Mouse (Mus musculus): ENCODE results near the gene T2.

The T2 gene

GRCm38 (mm10) chr17:8461568-8461967 is 105.8 kb downstream of the T2 start:
- H3K36me3 ChIP-seq (ENCODE audit: control insufficient read depth, insufficient read depth, low read length, poor library complexity, severe bottlenecking), result no peaks in the 10 kb centered on the region
- no peaks in the 10 kb centered on the region for H3K27me3 ChIP-seq (ENCODE audit: control insufficient read depth, insufficient read depth, low read length, poor library complexity, severe bottlenecking)
- DNase-seq (ENCODE audit: low read depth, low spot score), result peak; percentile 52

DNA sequence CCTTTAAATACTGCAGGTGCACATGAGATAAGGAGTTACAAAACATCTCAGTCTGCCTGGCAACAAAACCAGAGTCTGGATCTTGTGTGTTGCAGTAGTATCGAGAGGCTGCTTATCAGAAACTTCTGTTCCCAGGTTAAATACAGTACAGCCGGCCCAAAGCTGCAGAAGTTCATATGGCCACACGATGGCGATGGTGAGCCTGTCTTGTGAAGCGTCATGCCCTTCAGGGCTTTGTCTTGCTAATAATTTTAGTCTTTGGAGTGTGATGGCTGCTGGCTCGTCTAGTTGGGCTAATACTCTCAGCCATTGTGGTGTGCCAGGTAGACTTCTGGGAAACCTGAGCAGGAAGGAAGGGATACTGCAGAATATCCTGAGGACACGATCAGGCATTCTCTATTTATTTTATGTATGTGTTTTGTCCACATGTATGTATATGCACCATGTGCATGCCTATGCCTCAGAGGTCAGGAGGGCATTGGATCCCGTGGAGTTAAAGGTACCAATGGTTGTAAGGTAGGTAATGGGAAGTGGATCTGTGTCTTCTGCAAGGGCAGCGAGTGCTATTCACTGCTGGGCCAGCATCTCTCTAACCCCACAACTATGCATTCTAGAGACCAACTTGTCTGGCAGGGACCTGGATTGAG is 107.8 kb downstream of the T2 start:
- Histone ChIP-seq H3K27me3 (ENCODE audit: control insufficient read depth, insufficient read depth, low read length, poor library complexity, severe bottlenecking) (no peaks in the 10 kb centered on the region), H3K36me3 (ENCODE audit: control insufficient read depth, insufficient read depth, low read length, poor library complexity, severe bottlenecking) (no peaks in the 10 kb centered on the region)
- DNase-seq (ENCODE audit: low read depth, low spot score), result peak; percentile 72

GRCm38 (mm10) chr17:8467771-8468170 is 112.0 kb downstream of the T2 start:
- H3K27me3 ChIP-seq (ENCODE audit: control insufficient read depth, insufficient read depth, low read length, poor library complexity, severe bottlenecking), result no peaks in the 10 kb centered on the region
- DNase-seq (ENCODE audit: low read depth, low spot score), result no peak
- no peaks in the 10 kb centered on the region for H3K36me3 ChIP-seq (ENCODE audit: control insufficient read depth, insufficient read depth, low read length, poor library complexity, severe bottlenecking)

GRCm38 (mm10) chr17:8468716-8469344 is 113.0 kb downstream of the T2 start:
- Histone ChIP-seq H3K36me3 (ENCODE audit: control insufficient read depth, insufficient read depth, low read length, poor library complexity, severe bottlenecking) (no peaks in the 10 kb centered on the region), H3K27me3 (ENCODE audit: control insufficient read depth, insufficient read depth, low read length, poor library complexity, severe bottlenecking) (no peaks in the 10 kb centered on the region)
- DNase-seq (ENCODE audit: low read depth, low spot score), result peak; percentile 59
